Mouse (Mus musculus) CH12.LX (cell line): ENCODE measurements around the gene Tmem63c.

Experiments used
- BHLHE40 ChIP-seq: IDR thresholded peaks from 2 replicates; pipeline ENCODE4 v1.6.1; 2011; ENCODE audit warnings: mild to moderate bottlenecking, low read depth, low read length, improper control_type of control experiment
- CHD1 ChIP-seq: IDR thresholded peaks from 2 replicates; pipeline ENCODE4 v1.6.1; 2012; ENCODE audit warnings: low read depth, low read length, improper control_type of control experiment, inconsistent platforms
- CTCF ChIP-seq, 2 experiments: IDR thresholded peaks in 1 of 2; conservative IDR thresholded peaks in 1 of 2; 2 replicates each; pipeline ENCODE4 v1.5.1; 2011 to 2012; ENCODE audit warnings: low read depth in 2 of 2, low read length in 2 of 2, improper control_type of control experiment in 1 of 2, inconsistent platforms in 1 of 2, mild to moderate bottlenecking in 1 of 2, moderate library complexity in 1 of 2
- HCFC1 ChIP-seq: IDR thresholded peaks from 2 replicates; pipeline ENCODE4 v1.6.1; 2012; ENCODE audit warnings: low read depth, mild to moderate bottlenecking, inconsistent platforms, low read length, improper control_type of control experiment
- IRF4 ChIP-seq: IDR thresholded peaks from 2 replicates; pipeline ENCODE4 v1.6.1; 2014; ENCODE audit warnings: low read depth, mild to moderate bottlenecking, inconsistent platforms, low read length, improper control_type of control experiment
- JUND ChIP-seq: conservative IDR thresholded peaks from 2 replicates; pipeline ENCODE4 v1.6.1; 2011; ENCODE audit warnings: low read depth, low read length, improper control_type of control experiment
- MXI1 ChIP-seq: IDR thresholded peaks from 2 replicates; pipeline ENCODE4 v1.6.1; 2011; ENCODE audit warnings: mild to moderate bottlenecking, low read depth, low read length, improper control_type of control experiment
- NELFE ChIP-seq: IDR thresholded peaks from 2 replicates; pipeline ENCODE4 v1.6.1; 2011; ENCODE audit warnings: low read depth, low read length, improper control_type of control experiment
- RAD21 ChIP-seq: IDR thresholded peaks from 2 replicates; pipeline ENCODE4 v1.6.1; 2011; ENCODE audit warnings: low read depth, mild to moderate bottlenecking, low read length, improper control_type of control experiment, moderate library complexity
- RCOR1 ChIP-seq: conservative IDR thresholded peaks from 2 replicates; pipeline ENCODE4 v1.6.1; 2012; ENCODE audit warnings: low read depth, mild to moderate bottlenecking, inconsistent platforms, low read length, improper control_type of control experiment
- TBP ChIP-seq: conservative IDR thresholded peaks from 2 replicates; pipeline ENCODE4 v1.6.1; 2011; ENCODE audit warnings: low read depth, low read length, improper control_type of control experiment
- TCF12 ChIP-seq: IDR thresholded peaks from 2 replicates; pipeline ENCODE4 v1.6.1; 2014; ENCODE audit warnings: low read depth, mild to moderate bottlenecking, inconsistent platforms, low read length, improper control_type of control experiment
- UBTF ChIP-seq: IDR thresholded peaks from 2 replicates; pipeline ENCODE4 v1.6.1; 2012; ENCODE audit warnings: low read depth, mild to moderate bottlenecking, inconsistent platforms, low read length, improper control_type of control experiment, moderate library complexity
- USF1 ChIP-seq: IDR thresholded peaks from 2 replicates; pipeline ENCODE4 v1.6.1; 2014; ENCODE audit warnings: low read depth, mild to moderate bottlenecking, inconsistent platforms, low read length, improper control_type of control experiment

DNA sequence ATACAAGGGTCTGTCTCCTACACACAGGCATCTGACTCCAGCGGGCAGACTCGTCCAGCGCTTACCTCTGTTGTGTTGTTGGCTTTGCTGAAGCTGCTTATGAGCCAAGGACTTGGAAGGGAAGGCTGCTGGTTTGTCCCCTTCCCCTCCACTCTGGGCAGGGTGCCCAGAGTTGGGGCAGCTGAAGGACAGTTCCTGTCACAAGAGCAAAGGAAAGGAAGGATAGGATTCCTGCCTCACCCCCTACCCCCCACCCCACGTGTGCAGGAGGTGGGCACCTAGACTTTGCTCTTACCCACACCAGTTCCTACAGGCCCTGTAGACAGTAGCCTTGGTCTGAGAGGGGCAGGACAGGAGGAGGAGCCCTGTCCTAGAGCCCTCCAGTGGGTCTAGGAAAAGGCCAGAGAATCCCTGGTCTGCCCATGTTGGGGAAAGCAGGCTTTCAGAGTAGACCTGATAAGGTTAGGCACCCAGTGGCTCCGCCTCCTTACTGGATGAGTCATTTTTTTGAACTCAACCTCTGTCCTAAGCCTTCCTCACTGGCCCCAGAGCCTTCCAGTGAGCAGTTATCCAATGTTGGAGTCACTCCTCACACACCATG is 10.1 kb downstream of the Tmem63c start:
- TF ChIP-seq JUND (no peak), TCF12 (no peak), IRF4 (no peak), CHD1 (no peak), CTCF (conservative IDR thresholded peaks at IDR 0.05 in 1 of 2, IDR thresholded peaks at IDR 0.05 in 1 of 2; ENCODE audit: low read depth in 2 of 2, low read length in 2 of 2) (no peak), HCFC1 (no peak), UBTF (no peak), MXI1 (no peak), NELFE (no peak), TBP (no peak), BHLHE40 (no peak), USF1 (no peak), RAD21 (no peak), RCOR1 (no peak)
